Mouse (Mus musculus) Patski (cell line): ENCODE results near the gene Abca6. TPM values are rescaled to one million over a fixed set of nuclear protein-coding genes. Genes with fewer than 3 reads are reported as not detected.

ENCODE experiments used
- ATAC-seq: fragments of 100-300 bp; one replicate; pipeline ENCODE4 v1.8.0; 2021
- CTCF ChIA-PET: fragments of 350-600 bp; sonication (Branson Sonifier 250); formaldehyde crosslinking; loops from one replicate; lab custom pipeline; 2022; ENCODE audit warnings: inconsistent platforms; lab: Charles Lee
- POLR2A ChIA-PET: fragments of 350-600 bp; sonication (Branson Sonifier 250); formaldehyde crosslinking; loops from one replicate; lab custom pipeline; 2022; ENCODE audit warnings: antibody characterized with exemption, inconsistent platforms; lab: Charles Lee
- DNase-seq: peaks from one replicate; pipeline ENCODE4 v3.0.0-alpha.2; 2011; ENCODE audit warnings: low read depth, low spot score
- H3K27me3 ChIP-seq: fragments of 371-371 bp; one replicate; pipeline ENCODE4 v1.5.1; 2021
- CTCF ChIP-seq: fragments of 100-300 bp; IDR thresholded peaks from one replicate; pipeline ENCODE4 v1.5.1; 2021
- in situ Hi-C: fragments of 300-500 bp; cut with MboI; formaldehyde crosslinking; loops from 3 replicates; pipeline ENCODE4 v1.11.1; 2018; ENCODE audit warnings: low pct_unique_long_range_greater_than_20kb, mixed read lengths
- polyA plus RNA-seq: library from polyadenylated mRNA; unstranded; gene quantifications from one replicate; pipeline ENCODE4 v1.2.3, GENCODE M21; 2021

Abca6 gene
- polyA plus RNA-seq, 1 experiment from 2014 or later: not detected

DNA sequence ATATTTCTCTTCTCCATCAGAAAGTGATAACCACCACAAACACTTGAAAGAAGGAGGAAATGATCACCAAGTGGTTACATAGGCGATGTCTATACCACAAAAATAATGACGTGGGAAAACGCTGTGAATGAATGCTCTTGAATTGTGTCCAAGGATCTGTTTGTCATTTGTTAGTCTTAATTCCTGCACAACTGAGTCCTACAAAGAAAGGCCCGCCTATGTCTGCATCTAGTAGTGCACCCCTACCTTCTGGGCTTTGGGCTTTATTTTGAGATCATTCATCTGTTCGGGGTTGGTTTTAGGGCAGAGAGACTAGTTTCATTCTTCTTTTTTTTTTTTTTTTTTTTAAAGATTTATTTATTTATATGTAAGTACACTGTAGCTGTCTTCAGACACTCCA is 47.6 kb downstream of the Abca6 start:
- no peak for TF ChIP-seq CTCF
- POLR2A ChIA-PET: no interaction called here
- CTCF ChIA-PET: no interaction called here
- in situ Hi-C loops: no loop called here
- DNase-seq (no peak), ATAC-seq (no peak)
- H3K27me3 ChIP-seq: no peaks in the 10 kb centered on the region

DNA sequence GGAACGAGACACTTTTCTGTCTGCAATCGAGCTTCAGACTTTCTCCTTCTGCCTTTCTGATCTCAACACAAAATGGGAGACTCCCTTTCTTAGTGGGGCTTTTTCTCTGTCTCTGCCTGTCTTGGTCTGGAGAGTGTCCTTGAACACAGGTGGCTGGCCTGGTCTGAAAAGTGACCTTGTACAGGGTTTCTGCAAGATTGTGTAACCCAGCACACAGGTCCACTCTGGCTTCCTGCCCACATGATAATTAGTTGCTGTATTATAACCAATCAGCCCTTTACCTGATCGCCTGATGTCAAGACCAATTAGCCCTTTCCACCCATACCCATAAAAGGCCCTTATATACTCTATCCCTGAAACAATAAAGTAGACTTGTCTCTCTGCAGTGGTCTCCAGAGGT is 52.7 kb downstream of the Abca6 start:
- H3K27me3 ChIP-seq: peaks cover 9% of the 10 kb centered on the region
- POLR2A ChIA-PET: interaction anchor here (0.7 kb wide), 1 partner anchor 1090 kb away, joined by 3 read pairs; no protein-coding TSS in a partner anchor
- ATAC-seq: no peak
- in situ Hi-C loops: no loop called here
- no peak for TF ChIP-seq CTCF
- CTCF ChIA-PET: no interaction called here
- DNase-seq: no peak

DNA sequence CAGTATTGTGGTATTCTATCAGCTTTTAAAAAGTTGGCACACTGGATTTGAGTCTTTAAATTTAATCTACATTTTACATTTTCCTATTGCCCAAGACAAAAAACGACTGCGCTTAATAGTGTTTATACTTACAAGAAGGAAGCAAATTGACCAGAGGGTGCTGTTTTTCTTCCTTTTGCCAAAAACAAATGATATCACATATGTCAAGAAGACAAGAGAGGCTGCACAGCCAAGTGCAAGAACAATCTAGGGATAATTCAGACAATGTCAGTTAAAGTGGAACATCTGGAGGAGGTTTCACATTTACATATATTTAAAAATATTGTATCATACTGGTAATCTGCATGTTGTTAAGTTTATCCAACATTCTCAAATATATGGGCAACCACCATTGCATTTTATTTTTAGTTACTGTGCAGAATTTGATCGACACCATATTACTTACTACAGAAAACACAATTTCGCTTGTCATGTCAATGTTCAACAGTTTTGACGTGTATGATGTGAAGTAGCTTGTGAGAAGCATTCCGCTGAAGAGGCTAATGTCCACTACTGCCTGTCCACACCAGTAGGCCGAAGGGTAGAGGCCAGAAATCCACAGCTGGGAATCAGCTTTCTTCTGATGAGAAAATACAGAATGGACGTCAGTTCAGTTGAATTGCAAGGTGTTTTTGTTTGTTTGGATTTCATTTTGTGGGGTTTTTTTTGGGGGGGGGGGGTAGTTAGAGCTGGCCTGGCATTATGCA is 54.8 kb downstream of the Abca6 start:
- no peak for ATAC-seq

DNA sequence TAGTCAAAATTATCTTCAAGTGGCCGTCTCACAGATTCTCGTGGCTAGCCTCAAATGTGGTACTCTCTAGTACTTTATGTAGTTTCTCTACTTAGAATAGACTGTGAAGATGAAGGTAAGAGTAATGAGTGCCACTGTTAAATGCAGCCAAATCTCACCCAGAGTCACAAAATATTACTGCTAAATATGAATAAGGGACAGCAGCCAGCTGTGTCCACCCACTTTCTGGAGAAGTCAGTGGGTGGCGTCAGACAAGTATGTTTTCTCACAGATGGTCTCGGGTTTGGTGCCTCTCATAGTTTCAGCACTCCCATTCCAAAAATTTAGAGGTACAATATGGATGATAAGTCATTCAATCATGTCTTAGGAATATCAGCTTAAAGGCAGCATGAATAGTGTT is 56.3 kb downstream of the Abca6 start:
- no peak for TF ChIP-seq CTCF

More for the DNA sequence above, 54.8 kb downstream of the Abca6 start:
- TF ChIP-seq CTCF: no peak
- in situ Hi-C loops: no loop called here
- ChIA-PET POLR2A (no interaction called here), CTCF (no interaction called here)
- peaks cover 11% of the 10 kb centered on the region for H3K27me3 ChIP-seq
- DNase-seq: no peak

DNA sequence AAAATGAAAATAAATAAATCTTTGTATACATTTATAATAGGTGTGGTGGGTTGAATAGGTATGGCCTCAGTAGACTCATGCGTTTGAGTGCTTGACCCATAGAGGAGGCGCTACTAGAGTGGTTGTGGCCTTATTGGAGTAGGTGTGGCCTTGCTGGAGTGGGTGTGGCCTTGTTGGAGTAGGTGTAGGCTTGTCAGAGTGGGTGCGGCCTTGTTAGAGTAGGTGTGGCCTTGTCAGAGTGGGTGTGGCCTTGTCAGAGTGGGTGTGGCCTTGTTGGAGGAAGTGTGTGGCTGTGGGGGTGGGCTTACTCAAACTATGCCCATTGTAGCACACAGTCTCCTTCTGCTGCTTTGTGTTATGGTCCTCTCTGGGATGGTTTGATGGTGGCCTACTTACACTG is 80.4 kb downstream of the Abca6 start:
- DNase-seq (no peak), ATAC-seq (no peak)
- in situ Hi-C loops: no loop called here
- no peak for TF ChIP-seq CTCF
- no peaks in the 10 kb centered on the region for H3K27me3 ChIP-seq
- CTCF ChIA-PET: no interaction called here
- POLR2A ChIA-PET: no interaction called here

More for the DNA sequence above, 56.3 kb downstream of the Abca6 start:
- no peak for DNase-seq
- in situ Hi-C loops: no loop called here
- H3K27me3 ChIP-seq: peaks cover 18% of the 10 kb centered on the region
- ChIA-PET CTCF (no interaction called here), POLR2A (no interaction called here)
- no peak for ATAC-seq

DNA sequence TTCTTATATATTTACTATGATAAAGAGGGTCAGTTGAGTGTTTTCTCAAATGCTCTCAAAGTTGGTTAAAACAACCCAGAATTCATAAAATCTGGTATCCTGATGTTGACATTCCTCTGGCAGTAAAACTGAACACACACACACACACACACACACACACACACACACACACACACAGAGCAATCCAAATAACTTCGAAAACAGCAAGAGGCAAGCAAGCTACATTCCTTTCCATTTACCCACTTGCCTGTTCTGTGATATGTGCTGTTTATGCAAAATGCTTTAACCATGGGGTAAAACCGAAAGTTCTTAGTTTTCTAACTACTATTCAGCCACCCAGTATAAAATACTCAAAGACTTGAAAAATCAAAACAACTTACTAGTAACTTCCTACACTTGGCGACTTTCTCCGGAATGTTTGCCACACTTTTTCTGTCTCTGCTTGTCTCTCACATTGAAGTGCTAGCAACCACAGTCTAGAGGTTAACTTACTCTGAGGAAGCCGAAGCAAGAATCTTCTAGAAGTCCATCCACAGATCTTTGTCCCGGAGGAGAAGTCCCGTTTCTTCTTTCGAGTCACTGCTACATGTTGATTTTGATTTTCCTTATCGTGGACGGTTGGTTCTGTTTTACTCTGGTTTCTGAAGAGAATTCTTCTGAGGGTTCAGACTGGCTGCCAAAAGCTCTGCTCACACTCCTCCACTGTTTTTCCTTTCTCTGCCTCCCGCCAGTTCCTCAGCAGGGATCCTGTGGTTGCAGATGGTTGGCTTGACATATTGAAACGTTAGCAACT is 83.9 kb downstream of the Abca6 start, which contains the start of gene Abca9:
Abca9 (minus strand) TSS at position 738 of the 793 bp plus-strand sequence.
- peak; percentile 91 for ATAC-seq
- peak; percentile 13 for DNase-seq
- in situ Hi-C loops: no loop called here
- no peaks in the 10 kb centered on the region for H3K27me3 ChIP-seq
- ChIA-PET CTCF (no interaction called here), POLR2A (no interaction called here)
- no peak for TF ChIP-seq CTCF

DNA sequence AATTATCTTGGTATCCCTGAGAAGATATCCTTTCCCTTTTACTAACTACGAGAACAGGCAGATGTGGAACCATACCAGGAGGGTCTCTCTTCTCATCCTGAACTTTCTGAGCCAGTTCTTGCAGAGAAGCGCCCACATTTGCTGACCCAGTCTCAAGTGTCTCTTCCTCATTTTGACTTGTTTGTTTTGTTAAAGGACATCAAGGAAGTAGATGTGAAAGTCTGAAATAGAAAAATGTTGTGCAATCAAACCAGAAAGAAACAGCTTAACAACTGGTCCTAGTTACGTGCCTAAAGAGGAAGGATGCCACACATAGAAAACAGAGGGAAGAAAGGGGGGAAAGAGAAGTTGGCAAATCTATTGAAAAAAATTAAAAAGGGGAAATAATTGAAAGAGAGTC is 85.8 kb downstream of the Abca6 start:
- ChIA-PET POLR2A (no interaction called here), CTCF (no interaction called here)
- no peak for ATAC-seq
- DNase-seq: no peak
- in situ Hi-C loops: no loop called here
- TF ChIP-seq CTCF: no peak
- H3K27me3 ChIP-seq: no peaks in the 10 kb centered on the region

DNA sequence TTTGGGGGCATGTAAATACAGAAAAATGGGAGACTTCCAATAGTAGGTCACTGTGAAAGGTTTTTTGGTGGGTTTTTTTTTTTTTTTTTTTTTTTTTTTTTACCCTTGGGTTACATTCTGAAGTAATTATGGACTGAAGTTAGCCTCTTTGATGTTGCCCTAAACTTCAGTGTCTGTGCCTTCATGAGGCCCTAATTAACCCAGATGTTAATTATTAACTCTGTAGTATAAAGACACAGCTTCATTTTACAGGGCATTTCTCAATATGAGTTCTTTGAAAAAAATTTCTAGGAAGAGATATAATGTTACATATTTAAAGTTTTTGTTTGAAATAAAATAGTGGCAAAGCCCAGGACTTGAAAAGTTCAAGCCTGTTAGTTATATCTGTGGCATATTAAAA is 86.2 kb downstream of the Abca6 start:
- H3K27me3 ChIP-seq: no peaks in the 10 kb centered on the region
- no peak for TF ChIP-seq CTCF
- no peak for ATAC-seq
- ChIA-PET CTCF (no interaction called here), POLR2A (no interaction called here)
- in situ Hi-C loops: no loop called here
- no peak for DNase-seq

DNA sequence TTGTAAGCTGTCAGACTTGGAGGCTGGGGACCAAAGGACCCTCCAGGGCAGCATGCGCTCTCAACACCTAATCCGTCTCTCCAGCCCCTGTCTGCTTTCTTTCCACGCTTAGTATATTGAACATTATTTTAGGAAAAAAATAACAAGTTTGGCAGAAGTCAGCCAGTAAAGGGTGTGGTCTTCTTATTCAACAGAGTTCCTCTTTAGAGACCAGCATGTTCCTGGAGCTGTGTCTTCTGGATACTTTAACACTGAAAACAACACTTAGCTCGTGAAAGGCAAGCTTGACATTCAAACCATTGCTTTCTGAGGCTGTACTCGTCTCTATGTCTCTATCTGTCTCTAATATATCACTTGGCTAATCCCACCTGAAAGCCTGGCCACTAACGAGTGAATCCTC is 94.5 kb downstream of the Abca6 start:
- ATAC-seq: no peak
- ChIA-PET POLR2A (no interaction called here), CTCF (interaction anchor here (1.4 kb wide), 2 partner anchors 9 to 21 kb away, joined by 4 to 5 read pairs; no protein-coding TSS in a partner anchor)
- no peak for TF ChIP-seq CTCF
- no peaks in the 10 kb centered on the region for H3K27me3 ChIP-seq
- no peak for DNase-seq
- in situ Hi-C loops: no loop called here

DNA sequence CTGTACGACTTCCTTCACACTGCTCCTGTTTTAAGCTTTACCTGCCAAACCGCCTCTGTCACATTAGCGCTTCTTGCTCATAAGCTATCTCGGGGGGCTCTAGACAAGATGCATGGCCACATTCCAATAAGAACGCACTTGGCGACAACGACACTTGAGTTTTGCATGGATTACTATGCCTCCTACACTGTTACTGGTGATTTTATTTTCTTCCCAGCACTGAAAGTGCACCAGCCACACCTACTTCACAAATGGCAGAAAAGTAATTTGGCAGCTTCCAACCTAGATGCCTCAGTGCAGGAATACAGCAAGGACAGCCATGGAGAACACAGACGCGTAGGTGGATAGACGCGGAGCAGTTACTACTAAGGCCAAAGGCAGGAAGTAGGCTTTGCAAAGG is 95.6 kb downstream of the Abca6 start:
- TF ChIP-seq CTCF: no peak
- CTCF ChIA-PET: no interaction called here
- H3K27me3 ChIP-seq: peaks cover 3% of the 10 kb centered on the region
- in situ Hi-C loops: no loop called here
- DNase-seq (no peak), ATAC-seq (no peak)
- POLR2A ChIA-PET: no interaction called here

DNA sequence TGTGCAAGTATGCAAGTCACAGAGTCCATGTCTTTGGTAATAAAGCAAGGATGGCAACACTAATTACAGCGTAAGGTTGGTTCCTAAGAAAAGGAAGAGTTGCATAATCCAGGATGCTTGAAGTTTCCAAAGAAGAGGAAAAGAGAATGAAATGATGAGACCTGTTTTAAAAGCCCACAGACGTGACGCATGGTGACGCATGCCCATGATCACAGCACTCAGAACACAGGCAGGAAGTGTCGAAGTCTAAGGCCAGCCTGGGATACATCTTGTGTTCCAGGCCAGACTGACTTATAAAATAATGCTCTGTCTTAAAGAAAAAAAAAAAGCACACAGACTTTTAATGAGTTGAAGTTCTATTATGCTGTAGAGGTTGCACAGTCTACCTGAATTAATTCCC is 103.9 kb downstream of the Abca6 start:
- POLR2A ChIA-PET: no interaction called here
- in situ Hi-C loops: no loop called here
- DNase-seq (no peak), ATAC-seq (no peak)
- TF ChIP-seq CTCF: no peak
- H3K27me3 ChIP-seq: peaks cover 3% of the 10 kb centered on the region
- CTCF ChIA-PET: interaction anchor here (0.6 to 1.9 kb wide), 2 partner anchors 10 to 16 kb away, joined by 3 to 5 read pairs; no protein-coding TSS in a partner anchor
